Mouse (Mus musculus): ENCODE data around the gene Hmgcll1. TPM values are rescaled to one million over a fixed set of nuclear protein-coding genes. Genes with fewer than 3 reads are reported as not detected.
A peak's percentile ranks its signal among the peaks of the same experiment; 100 is the strongest.
"Not testable (repeated sequence)": the region's sequence is repeated elsewhere in the genome, so short reads cannot be mapped to it uniquely, and the experiment has no call there.

Hmgcll1 gene
- polyA plus RNA-seq, 1 experiment from 2014 or later: 20.9 TPM

DNA sequence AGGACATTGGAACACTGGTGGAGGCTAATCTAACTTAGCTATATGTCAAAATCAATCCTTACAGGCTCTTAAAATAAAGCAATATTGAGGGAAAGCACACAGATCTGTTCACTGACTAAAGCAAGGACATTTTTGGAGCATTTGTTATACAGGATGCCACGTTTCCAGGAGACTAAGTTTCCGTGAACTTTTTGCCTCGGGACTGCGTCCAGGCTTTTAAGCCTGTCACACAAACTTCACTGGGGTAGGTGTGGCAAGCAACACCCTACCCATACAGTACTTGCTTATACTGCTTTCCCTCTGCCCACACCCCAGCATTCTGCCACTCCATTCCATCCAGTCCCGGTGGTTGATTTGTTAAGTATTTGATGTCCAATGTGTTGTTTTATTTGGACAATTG, 90.2 kb downstream of the Hmgcll1 start:
- Histone ChIP-seq H3K4me3 (replicated peaks; ENCODE audit: low read length) (no peak overlapping the region), H3K4me2 (ENCODE audit: low read length) (no peak overlapping the region), H3K9ac (replicated peaks; ENCODE audit: low read depth, low read length) (no peak overlapping the region), H3K4me1 (replicated peaks; ENCODE audit: control insufficient read depth, insufficient read depth, low read length) (no peaks in the 10 kb centered on the region), H3K36me3 (ENCODE audit: control insufficient read depth, insufficient read depth) (no peaks in the 10 kb centered on the region), H3K27ac (ENCODE audit: low read length) (no peak overlapping the region), H3K9me3 (ENCODE audit: control insufficient read depth, low read length) (no peaks in the 10 kb centered on the region), H3K27me3 (replicated peaks; ENCODE audit: control insufficient read depth, insufficient read depth, low read length) (no peaks in the 10 kb centered on the region)
- 94% methylated on average over 5 of the region's 5 CpGs for WGBS
- no peak for ATAC-seq

DNA sequence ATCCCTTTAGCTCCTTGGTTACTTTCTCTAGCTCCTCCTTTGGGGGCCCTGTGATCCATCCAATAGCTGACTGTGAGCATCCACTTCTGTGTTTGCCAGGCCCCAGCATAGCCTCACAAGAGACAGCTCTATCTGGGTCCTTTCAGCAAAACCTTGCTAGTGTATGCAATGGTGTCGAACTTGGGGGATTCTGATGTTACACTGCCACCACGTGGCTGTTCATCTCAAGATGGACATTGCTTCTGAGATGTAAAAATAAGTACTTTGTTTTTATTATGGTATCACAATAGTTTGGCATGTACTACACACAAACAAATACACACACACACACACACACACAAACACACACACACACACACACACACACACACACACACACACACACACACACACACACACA, 108.2 kb downstream of the Hmgcll1 start:
- not testable (repeated sequence) for H3K9me3 ChIP-seq (ENCODE audit: control insufficient read depth, low read length); H3K9ac ChIP-seq (replicated peaks; ENCODE audit: low read depth, low read length); H3K4me2 ChIP-seq (ENCODE audit: low read length); H3K27me3 ChIP-seq (replicated peaks; ENCODE audit: control insufficient read depth, insufficient read depth, low read length); H3K4me1 ChIP-seq (replicated peaks; ENCODE audit: control insufficient read depth, insufficient read depth, low read length); H3K36me3 ChIP-seq (ENCODE audit: control insufficient read depth, insufficient read depth); H3K27ac ChIP-seq (ENCODE audit: low read length); H3K4me3 ChIP-seq (replicated peaks; ENCODE audit: low read length)
- WGBS: 0% methylated on average over 2 of the region's 2 CpGs
- peak; percentile 75 for ATAC-seq

DNA sequence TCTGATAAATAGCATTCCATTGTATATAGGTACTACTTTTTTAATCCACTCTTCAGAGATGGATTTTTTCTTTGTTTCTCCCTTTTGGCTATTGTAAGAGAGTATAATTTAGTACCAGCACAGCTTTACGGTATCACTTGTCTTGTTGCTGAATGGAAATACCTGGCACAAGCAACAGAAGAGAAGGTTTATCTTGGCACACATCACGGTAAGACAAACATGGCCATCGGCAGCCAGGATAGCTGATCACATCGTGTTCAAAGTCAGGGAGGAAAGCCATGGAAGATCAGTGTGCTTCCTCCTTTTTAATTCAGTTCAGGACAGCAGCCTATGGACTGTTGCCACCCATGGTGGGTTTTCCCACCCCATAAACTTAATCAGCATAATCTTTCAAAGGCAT, 109.6 kb downstream of the Hmgcll1 start:
- no peaks in the 10 kb centered on the region for H3K36me3 ChIP-seq (ENCODE audit: control insufficient read depth, insufficient read depth)
- no peak for ATAC-seq
- 65% methylated on average over 4 of the region's 4 CpGs for WGBS
- no peak overlapping the region for H3K27ac ChIP-seq (ENCODE audit: low read length)
- H3K9me3 ChIP-seq (ENCODE audit: control insufficient read depth, low read length): no peaks in the 10 kb centered on the region
- no peaks in the 10 kb centered on the region for H3K27me3 ChIP-seq (replicated peaks; ENCODE audit: control insufficient read depth, insufficient read depth, low read length)
- H3K4me1 ChIP-seq (replicated peaks; ENCODE audit: control insufficient read depth, insufficient read depth, low read length): no peaks in the 10 kb centered on the region
- H3K9ac ChIP-seq (replicated peaks; ENCODE audit: low read depth, low read length): no peak overlapping the region
- no peak overlapping the region for H3K4me3 ChIP-seq (replicated peaks; ENCODE audit: low read length)
- H3K4me2 ChIP-seq (ENCODE audit: low read length): no peak overlapping the region

DNA sequence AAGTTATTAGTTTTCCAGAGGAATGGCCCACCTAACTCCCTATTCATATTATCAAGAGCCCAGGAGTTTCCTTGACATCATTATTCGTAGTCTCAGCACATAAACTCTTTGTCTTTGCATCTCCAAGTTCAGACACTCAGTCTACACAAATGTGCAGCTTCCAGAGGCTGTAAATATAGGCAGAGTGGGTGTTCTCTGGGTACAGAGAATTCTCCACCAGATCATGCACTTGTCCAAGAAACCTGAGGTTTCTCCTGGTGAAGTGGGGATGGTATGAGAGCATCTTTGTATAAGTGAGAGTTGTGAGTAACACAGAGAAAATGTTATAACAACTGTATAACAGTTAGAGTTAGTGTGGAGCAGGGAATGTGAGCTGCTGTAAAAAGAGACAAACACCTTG, 114.7 kb downstream of the Hmgcll1 start:
- no peaks in the 10 kb centered on the region for H3K4me1 ChIP-seq (replicated peaks; ENCODE audit: control insufficient read depth, insufficient read depth, low read length)
- H3K36me3 ChIP-seq (ENCODE audit: control insufficient read depth, insufficient read depth): no peaks in the 10 kb centered on the region
- no peak overlapping the region for H3K4me2 ChIP-seq (ENCODE audit: low read length)
- H3K27me3 ChIP-seq (replicated peaks; ENCODE audit: control insufficient read depth, insufficient read depth, low read length): no peaks in the 10 kb centered on the region
- no peaks in the 10 kb centered on the region for H3K9me3 ChIP-seq (ENCODE audit: control insufficient read depth, low read length)
- no peak for ATAC-seq
- H3K27ac ChIP-seq (ENCODE audit: low read length): no peak overlapping the region
- WGBS: 57% methylated on average over 1 of the region's 1 CpGs
- no peak overlapping the region for H3K4me3 ChIP-seq (replicated peaks; ENCODE audit: low read length)
- H3K9ac ChIP-seq (replicated peaks; ENCODE audit: low read depth, low read length): no peak overlapping the region

DNA sequence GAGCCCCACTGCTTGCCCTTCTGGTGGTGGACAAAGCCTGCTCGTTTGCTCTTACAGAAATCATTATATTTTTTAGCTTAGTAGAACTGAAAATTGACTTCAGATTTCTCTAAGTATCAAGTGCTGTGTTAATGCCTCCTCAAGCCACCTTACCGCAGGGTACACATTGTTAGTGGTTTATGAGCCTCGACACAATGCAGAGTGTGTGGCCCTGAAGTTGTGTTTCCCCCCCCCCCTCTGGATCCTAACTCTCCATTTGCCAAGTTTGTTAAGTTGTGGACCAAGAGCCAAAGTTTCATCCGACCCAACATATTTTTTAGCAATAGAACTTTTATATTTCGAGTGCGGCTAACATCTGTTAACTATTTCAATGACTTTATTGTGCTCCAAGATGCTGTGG, 119.4 kb downstream of the Hmgcll1 start:
- 77% methylated on average over 6 of the region's 6 CpGs for WGBS
- no peaks in the 10 kb centered on the region for H3K9me3 ChIP-seq (ENCODE audit: control insufficient read depth, low read length)

DNA sequence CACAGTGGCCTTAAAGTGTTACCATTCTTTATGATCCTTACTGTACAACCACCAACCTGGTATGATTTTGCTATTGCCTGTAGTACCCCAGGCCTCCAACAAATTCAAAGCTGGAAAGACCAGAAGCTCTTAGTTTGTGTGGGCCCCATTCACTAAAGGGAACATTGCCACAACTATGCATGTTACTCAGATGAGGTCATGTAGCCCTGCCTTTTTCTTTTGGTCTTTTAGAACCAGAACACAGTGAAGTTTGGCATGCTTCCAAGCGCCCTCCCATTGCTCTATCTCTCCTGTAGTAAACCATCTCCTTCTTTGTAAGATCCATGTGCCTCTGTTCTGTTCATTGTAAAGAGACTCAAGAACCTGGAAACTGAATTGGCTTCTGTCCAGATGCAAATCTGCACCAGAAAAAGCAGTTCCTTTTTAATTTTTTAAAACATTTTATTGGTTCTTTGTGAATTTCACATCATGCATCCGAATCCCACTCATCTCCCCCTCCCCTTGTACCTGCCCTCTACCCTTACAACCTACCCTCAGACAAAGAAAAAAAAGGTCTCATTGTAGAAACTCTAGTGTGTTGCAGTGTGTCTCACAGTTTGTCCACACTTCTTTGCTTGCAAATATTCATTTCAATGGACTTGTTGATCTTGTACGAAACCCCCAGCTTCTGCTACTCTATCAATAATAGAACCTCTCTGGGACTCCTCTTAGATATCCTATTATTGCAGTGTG, 123.9 kb downstream of the Hmgcll1 start:
- WGBS: 27% methylated on average over 3 of the region's 3 CpGs
- H3K4me2 ChIP-seq (ENCODE audit: low read length): no peak overlapping the region
- H3K36me3 ChIP-seq (ENCODE audit: control insufficient read depth, insufficient read depth): no peaks in the 10 kb centered on the region
- H3K27ac ChIP-seq (ENCODE audit: low read length): no peak overlapping the region
- H3K27me3 ChIP-seq (replicated peaks; ENCODE audit: control insufficient read depth, insufficient read depth, low read length): no peaks in the 10 kb centered on the region
- H3K4me3 ChIP-seq (replicated peaks; ENCODE audit: low read length): no peak overlapping the region
- no peaks in the 10 kb centered on the region for H3K9me3 ChIP-seq (ENCODE audit: control insufficient read depth, low read length)
- ATAC-seq: peak; percentile 92
- no peaks in the 10 kb centered on the region for H3K4me1 ChIP-seq (replicated peaks; ENCODE audit: control insufficient read depth, insufficient read depth, low read length)
- H3K9ac ChIP-seq (replicated peaks; ENCODE audit: low read depth, low read length): no peak overlapping the region

More for the DNA sequence above, 119.4 kb downstream of the Hmgcll1 start:
- no peak for ATAC-seq
- Histone ChIP-seq H3K4me1 (replicated peaks; ENCODE audit: control insufficient read depth, insufficient read depth, low read length) (no peaks in the 10 kb centered on the region), H3K27me3 (replicated peaks; ENCODE audit: control insufficient read depth, insufficient read depth, low read length) (no peaks in the 10 kb centered on the region), H3K27ac (ENCODE audit: low read length) (no peak overlapping the region), H3K4me3 (replicated peaks; ENCODE audit: low read length) (no peak overlapping the region), H3K36me3 (ENCODE audit: control insufficient read depth, insufficient read depth) (no peaks in the 10 kb centered on the region), H3K9ac (replicated peaks; ENCODE audit: low read depth, low read length) (no peak overlapping the region), H3K4me2 (ENCODE audit: low read length) (no peak overlapping the region)

DNA sequence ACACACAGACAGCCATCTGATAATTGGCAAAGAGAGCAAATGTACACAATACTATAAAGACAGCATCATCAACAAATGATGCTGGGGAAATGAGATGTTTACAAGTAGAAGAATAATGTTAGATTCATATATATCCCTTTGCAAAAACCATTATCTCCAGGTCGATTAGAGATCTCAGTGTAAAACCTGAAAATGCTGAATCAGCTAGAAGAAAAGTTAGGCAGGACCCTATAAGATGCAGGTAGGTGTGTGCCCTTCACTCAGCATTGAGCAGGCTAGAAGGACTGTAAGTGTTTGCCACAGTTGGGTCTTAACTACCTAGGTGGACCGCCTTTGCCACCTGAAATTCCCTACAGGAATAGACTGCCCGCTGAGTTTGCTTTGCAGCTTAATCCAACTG, 130.9 kb downstream of the Hmgcll1 start:
- no peak overlapping the region for H3K27ac ChIP-seq (ENCODE audit: low read length)
- no peaks in the 10 kb centered on the region for H3K4me1 ChIP-seq (replicated peaks; ENCODE audit: control insufficient read depth, insufficient read depth, low read length)
- no peaks in the 10 kb centered on the region for H3K27me3 ChIP-seq (replicated peaks; ENCODE audit: control insufficient read depth, insufficient read depth, low read length)
- H3K36me3 ChIP-seq (ENCODE audit: control insufficient read depth, insufficient read depth): no peaks in the 10 kb centered on the region
- WGBS: 50% methylated on average over 3 of the region's 3 CpGs
- no peak for ATAC-seq
- H3K9ac ChIP-seq (replicated peaks; ENCODE audit: low read depth, low read length): no peak overlapping the region
- H3K4me3 ChIP-seq (replicated peaks; ENCODE audit: low read length): no peak overlapping the region
- no peak overlapping the region for H3K4me2 ChIP-seq (ENCODE audit: low read length)
- H3K9me3 ChIP-seq (ENCODE audit: control insufficient read depth, low read length): no peaks in the 10 kb centered on the region

DNA sequence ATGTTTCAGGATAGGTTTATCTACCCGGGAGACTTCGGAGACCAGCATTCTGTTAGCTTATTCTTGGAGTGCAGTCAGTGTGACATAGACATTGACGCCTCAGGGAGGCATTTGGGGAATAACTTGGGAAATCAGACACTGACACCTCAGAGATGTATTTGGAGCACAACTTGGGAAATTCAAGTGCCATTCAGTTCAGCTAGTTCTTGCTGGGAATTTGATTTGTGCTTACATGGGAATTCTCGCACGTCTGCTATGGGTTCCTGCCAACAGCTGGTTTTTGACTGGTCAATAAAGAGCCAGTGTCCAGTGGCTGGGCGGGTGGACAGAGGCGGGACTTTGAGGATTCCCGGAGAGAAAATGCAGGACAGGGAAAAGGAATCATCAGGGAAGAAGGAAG, 147.8 kb downstream of the Hmgcll1 start:
- Histone ChIP-seq H3K4me2 (ENCODE audit: low read length) (no peak overlapping the region), H3K27ac (ENCODE audit: low read length) (no peak overlapping the region), H3K9ac (replicated peaks; ENCODE audit: low read depth, low read length) (no peak overlapping the region), H3K9me3 (ENCODE audit: control insufficient read depth, low read length) (no peaks in the 10 kb centered on the region), H3K4me3 (replicated peaks; ENCODE audit: low read length) (no peak overlapping the region), H3K27me3 (replicated peaks; ENCODE audit: control insufficient read depth, insufficient read depth, low read length) (no peaks in the 10 kb centered on the region), H3K4me1 (replicated peaks; ENCODE audit: control insufficient read depth, insufficient read depth, low read length) (no peaks in the 10 kb centered on the region), H3K36me3 (ENCODE audit: control insufficient read depth, insufficient read depth) (no peaks in the 10 kb centered on the region)
- 69% methylated on average over 8 of the region's 8 CpGs for WGBS
- no peak for ATAC-seq

DNA sequence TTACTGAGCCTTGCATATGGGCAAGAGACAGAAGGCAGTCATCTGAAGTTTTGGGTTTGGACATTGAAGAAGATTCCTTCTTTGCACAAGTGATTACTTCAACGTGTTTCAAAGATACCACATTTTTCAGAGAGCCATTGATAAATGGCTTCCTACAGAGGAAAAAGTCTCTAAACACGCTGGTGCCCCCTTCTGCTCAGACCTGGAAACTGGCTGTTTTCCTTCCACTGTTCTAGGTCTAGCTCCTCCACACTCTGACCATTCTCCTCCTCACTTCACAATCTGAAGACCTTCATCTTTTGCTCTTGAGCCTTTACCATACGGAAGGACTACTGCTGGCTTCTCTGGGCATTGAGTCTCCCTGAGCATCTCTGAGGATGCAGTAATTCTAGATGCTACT, 153.7 kb downstream of the Hmgcll1 start:
- WGBS: 61% methylated on average over 3 of the region's 3 CpGs
- Histone ChIP-seq H3K4me1 (replicated peaks; ENCODE audit: control insufficient read depth, insufficient read depth, low read length) (no peaks in the 10 kb centered on the region), H3K36me3 (ENCODE audit: control insufficient read depth, insufficient read depth) (no peaks in the 10 kb centered on the region), H3K27ac (ENCODE audit: low read length) (no peak overlapping the region), H3K27me3 (replicated peaks; ENCODE audit: control insufficient read depth, insufficient read depth, low read length) (no peaks in the 10 kb centered on the region), H3K4me3 (replicated peaks; ENCODE audit: low read length) (no peak overlapping the region), H3K9ac (replicated peaks; ENCODE audit: low read depth, low read length) (no peak overlapping the region), H3K4me2 (ENCODE audit: low read length) (no peak overlapping the region), H3K9me3 (ENCODE audit: control insufficient read depth, low read length) (no peaks in the 10 kb centered on the region)
- ATAC-seq: no peak
